Mouse (Mus musculus): ENCODE measurements around the gene Fmo6. TPM values are rescaled to one million over a fixed set of nuclear protein-coding genes. Genes with fewer than 3 reads are reported as not detected.

Gene Fmo6
- total RNA-seq (2014; rRNA removed) (0.11 TPM in 1 of 2 replicates, not detected in the other), polyA plus RNA-seq (2015; fragmentation: Nextera tagmentation; extraction: Ambion mirVana) (not detected in 2 replicates)

- no peaks in the 10 kb centered on the region for H3K27me3 ChIP-seq (ENCODE audit: insufficient read depth, low read length)
- no peaks in the 10 kb centered on the region for H3K4me1 ChIP-seq (ENCODE audit: insufficient read depth, low read length)
- TF ChIP-seq CTCF (IDR thresholded peaks at IDR 0.05) = no peak
- no peaks in the 10 kb centered on the region for H3K9me3 ChIP-seq (ENCODE audit: low read length)
- H3K27ac ChIP-seq (ENCODE audit: low read depth, low read length) = no peak within 1 kb of the TSS
- H3K9ac ChIP-seq (replicated peaks; ENCODE audit: low read length, poor library complexity, severe bottlenecking) = no peak within 1 kb of the TSS
- no peak for ATAC-seq (ENCODE audit: low FRiP score)
- no peak within 1 kb of the TSS for H3K4me2 ChIP-seq (ENCODE audit: low read depth, low read length, poor library complexity, severe bottlenecking)
- WGBS = 90% methylated on average over 6 of the region's 6 CpGs
- DNase-seq (ENCODE audit: low spot score) = no peak
- no peaks in the 10 kb centered on the region for H3K36me3 ChIP-seq (ENCODE audit: insufficient read depth, low read length)
- no peak within 1 kb of the TSS for H3K4me3 ChIP-seq (ENCODE audit: low read depth, low read length)
Observed at GRCm38 (mm10) chr1:162937415-162937814, at the start of gene Fmo6. Fmo6 (minus strand) TSS chr1:162937515.

- ATAC-seq (ENCODE audit: low FRiP score) (no peak), DNase-seq (ENCODE audit: low spot score) (no peak)
- H3K27me3 ChIP-seq (ENCODE audit: insufficient read depth, low read length) = no peaks in the 10 kb centered on the region
- H3K36me3 ChIP-seq (ENCODE audit: insufficient read depth, low read length) = no peaks in the 10 kb centered on the region
- H3K4me1 ChIP-seq (ENCODE audit: insufficient read depth, low read length) = no peaks in the 10 kb centered on the region
- WGBS = 96% methylated on average over 1 of the region's 1 CpGs
- H3K27ac ChIP-seq (ENCODE audit: low read depth, low read length) = no peak overlapping the region
- H3K9ac ChIP-seq (replicated peaks; ENCODE audit: low read length, poor library complexity, severe bottlenecking) = no peak overlapping the region
- no peak overlapping the region for H3K4me2 ChIP-seq (ENCODE audit: low read depth, low read length, poor library complexity, severe bottlenecking)
- H3K9me3 ChIP-seq (ENCODE audit: low read length) = no peaks in the 10 kb centered on the region
- no peak overlapping the region for H3K4me3 ChIP-seq (ENCODE audit: low read depth, low read length)
- TF ChIP-seq CTCF (IDR thresholded peaks at IDR 0.05) = no peak
Observed at GRCm38 (mm10) chr1:162986777-162987176, 49.5 kb upstream of the Fmo6 start.

- no peak overlapping the region for H3K4me2 ChIP-seq (ENCODE audit: low read depth, low read length, poor library complexity, severe bottlenecking)
- 90% methylated on average over 2 of the region's 2 CpGs for WGBS
- no peak overlapping the region for H3K9ac ChIP-seq (replicated peaks; ENCODE audit: low read length, poor library complexity, severe bottlenecking)
- no peaks in the 10 kb centered on the region for H3K9me3 ChIP-seq (ENCODE audit: low read length)
- no peaks in the 10 kb centered on the region for H3K27me3 ChIP-seq (ENCODE audit: insufficient read depth, low read length)
- ATAC-seq (ENCODE audit: low FRiP score) (no peak), DNase-seq (ENCODE audit: low spot score) (no peak)
- H3K4me3 ChIP-seq (ENCODE audit: low read depth, low read length) = no peak overlapping the region
- TF ChIP-seq CTCF (IDR thresholded peaks at IDR 0.05) = no peak
- H3K36me3 ChIP-seq (ENCODE audit: insufficient read depth, low read length) = no peaks in the 10 kb centered on the region
- H3K4me1 ChIP-seq (ENCODE audit: insufficient read depth, low read length) = no peaks in the 10 kb centered on the region
- no peak overlapping the region for H3K27ac ChIP-seq (ENCODE audit: low read depth, low read length)
Observed at GRCm38 (mm10) chr1:162986121-162986748, 48.9 kb upstream of the Fmo6 start.

- ATAC-seq (ENCODE audit: low FRiP score) (no peak), DNase-seq (ENCODE audit: low spot score) (no peak)
- Histone ChIP-seq H3K27me3 (ENCODE audit: insufficient read depth, low read length) (no peaks in the 10 kb centered on the region), H3K4me3 (ENCODE audit: low read depth, low read length) (no peak within 1 kb of the TSS), H3K9me3 (ENCODE audit: low read length) (no peaks in the 10 kb centered on the region), H3K4me1 (ENCODE audit: insufficient read depth, low read length) (no peaks in the 10 kb centered on the region), H3K36me3 (ENCODE audit: insufficient read depth, low read length) (no peaks in the 10 kb centered on the region), H3K4me2 (ENCODE audit: low read depth, low read length, poor library complexity, severe bottlenecking) (no peak within 1 kb of the TSS), H3K9ac (replicated peaks; ENCODE audit: low read length, poor library complexity, severe bottlenecking) (no peak within 1 kb of the TSS), H3K27ac (ENCODE audit: low read depth, low read length) (no peak within 1 kb of the TSS)
- 90% methylated on average over 1 of the region's 1 CpGs for WGBS
- TF ChIP-seq CTCF (IDR thresholded peaks at IDR 0.05) = no peak
Observed at GRCm38 (mm10) chr1:162984428-162984827, 47.1 kb upstream of the Fmo6 start, which contains the start of gene Fmo3. Fmo3 (minus strand) TSS chr1:162984528.

- Histone ChIP-seq H3K4me2 (ENCODE audit: low read depth, low read length, poor library complexity, severe bottlenecking) (no peak overlapping the region), H3K4me1 (ENCODE audit: insufficient read depth, low read length) (no peaks in the 10 kb centered on the region), H3K9me3 (ENCODE audit: low read length) (no peaks in the 10 kb centered on the region), H3K27ac (ENCODE audit: low read depth, low read length) (no peak overlapping the region), H3K9ac (replicated peaks; ENCODE audit: low read length, poor library complexity, severe bottlenecking) (no peak overlapping the region), H3K4me3 (ENCODE audit: low read depth, low read length) (no peak overlapping the region), H3K27me3 (ENCODE audit: insufficient read depth, low read length) (no peaks in the 10 kb centered on the region), H3K36me3 (ENCODE audit: insufficient read depth, low read length) (no peaks in the 10 kb centered on the region)
- WGBS = 76% methylated on average over 2 of the region's 2 CpGs
- DNase-seq (ENCODE audit: low spot score) (no peak), ATAC-seq (ENCODE audit: low FRiP score) (no peak)
- TF ChIP-seq CTCF (IDR thresholded peaks at IDR 0.05) = no peak
Observed at GRCm38 (mm10) chr1:162963556-162963955, 26.2 kb upstream of the Fmo6 start.

GRCm38 (mm10) chr1:162957422-162957821 is 20.1 kb upstream of the Fmo6 start:
- WGBS = 90% methylated on average over 1 of the region's 1 CpGs

More at GRCm38 (mm10) chr1:162957422-162957821, 20.1 kb upstream of the Fmo6 start:
- Histone ChIP-seq H3K4me3 (ENCODE audit: low read depth, low read length) (no peak overlapping the region), H3K4me2 (ENCODE audit: low read depth, low read length, poor library complexity, severe bottlenecking) (no peak overlapping the region), H3K36me3 (ENCODE audit: insufficient read depth, low read length) (no peaks in the 10 kb centered on the region), H3K4me1 (ENCODE audit: insufficient read depth, low read length) (no peaks in the 10 kb centered on the region), H3K27me3 (ENCODE audit: insufficient read depth, low read length) (no peaks in the 10 kb centered on the region), H3K9ac (replicated peaks; ENCODE audit: low read length, poor library complexity, severe bottlenecking) (no peak overlapping the region), H3K9me3 (ENCODE audit: low read length) (no peaks in the 10 kb centered on the region), H3K27ac (ENCODE audit: low read depth, low read length) (no peak overlapping the region)
- no peak for TF ChIP-seq CTCF (IDR thresholded peaks at IDR 0.05)
- ATAC-seq (ENCODE audit: low FRiP score) (no peak), DNase-seq (ENCODE audit: low spot score) (no peak)

Measured in midbrain, postnatal 0 days (tissue).